Mouse (Mus musculus): ENCODE measurements around the gene Usp27x.

Usp27x gene

GRCm38 (mm10) chrX:7375716-7376480, at the start of gene Usp27x:
TSS of gene Usp27x (minus strand) at chrX:7375830.
- DNase-seq (ENCODE audit: low read depth), result peak; percentile 47

DNA sequence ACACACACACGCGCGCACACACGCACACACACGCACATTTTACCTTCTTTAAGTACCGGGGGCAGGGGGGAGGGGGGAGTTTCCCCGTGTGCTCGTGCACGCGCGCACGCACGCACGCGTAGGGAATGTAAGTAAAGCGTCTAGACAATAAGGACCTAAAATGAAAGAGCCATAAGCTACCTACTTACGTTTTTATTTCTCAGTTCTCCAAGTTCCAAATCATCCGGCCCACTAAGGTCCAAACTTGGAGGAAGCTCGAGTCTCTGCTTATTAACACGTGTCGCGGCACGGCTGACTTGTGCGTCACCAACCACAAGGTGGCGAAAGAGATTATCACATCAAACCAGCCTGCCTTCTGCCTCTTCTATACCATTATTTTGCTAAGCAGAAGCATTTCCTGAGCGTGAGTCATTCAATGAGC, 47.1 kb upstream of the Usp27x start:
- DNase-seq (ENCODE audit: low read depth), result peak; percentile 55

DNA sequence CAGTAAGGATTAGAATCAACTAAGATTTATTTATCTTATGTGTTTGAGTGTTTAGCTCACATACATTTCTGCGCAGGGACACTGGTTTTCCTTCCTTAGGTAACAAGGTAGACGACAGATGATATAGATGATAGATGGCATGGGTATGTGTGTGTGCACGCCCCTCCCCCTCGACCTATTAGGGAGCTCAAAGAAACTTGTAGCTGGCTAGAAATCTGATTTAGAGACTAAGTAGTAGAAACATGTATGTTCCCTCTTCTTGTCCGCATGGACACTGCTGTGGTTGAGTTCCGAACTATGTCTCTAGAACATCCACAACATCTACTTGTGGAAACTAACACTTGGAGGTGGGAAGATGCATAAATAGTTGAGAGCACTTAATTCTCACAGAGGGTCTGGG, 46.5 kb upstream of the Usp27x start:
- DNase-seq (ENCODE audit: low read depth), result no peak

DNA sequence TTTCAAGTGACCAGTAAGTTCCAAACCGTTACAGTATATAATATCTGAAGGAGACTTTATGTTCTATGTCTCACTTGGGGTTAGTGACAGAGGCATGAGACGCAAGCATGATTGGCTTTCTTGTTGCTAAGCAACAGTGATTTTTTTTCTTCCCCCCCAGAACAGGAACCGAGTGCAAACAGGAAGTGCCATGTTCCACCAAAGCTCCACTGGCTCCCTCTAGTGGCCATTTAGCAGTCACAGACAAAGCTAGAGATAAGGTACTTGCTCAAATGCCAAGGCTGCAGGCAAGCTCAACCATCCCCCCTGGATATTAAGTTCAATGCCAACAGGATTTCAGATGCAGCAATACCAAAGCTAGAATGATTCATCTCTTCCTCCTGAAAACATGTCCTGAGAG, 45.4 kb upstream of the Usp27x start:
- peak; percentile 68 for DNase-seq (ENCODE audit: low read depth)

DNA sequence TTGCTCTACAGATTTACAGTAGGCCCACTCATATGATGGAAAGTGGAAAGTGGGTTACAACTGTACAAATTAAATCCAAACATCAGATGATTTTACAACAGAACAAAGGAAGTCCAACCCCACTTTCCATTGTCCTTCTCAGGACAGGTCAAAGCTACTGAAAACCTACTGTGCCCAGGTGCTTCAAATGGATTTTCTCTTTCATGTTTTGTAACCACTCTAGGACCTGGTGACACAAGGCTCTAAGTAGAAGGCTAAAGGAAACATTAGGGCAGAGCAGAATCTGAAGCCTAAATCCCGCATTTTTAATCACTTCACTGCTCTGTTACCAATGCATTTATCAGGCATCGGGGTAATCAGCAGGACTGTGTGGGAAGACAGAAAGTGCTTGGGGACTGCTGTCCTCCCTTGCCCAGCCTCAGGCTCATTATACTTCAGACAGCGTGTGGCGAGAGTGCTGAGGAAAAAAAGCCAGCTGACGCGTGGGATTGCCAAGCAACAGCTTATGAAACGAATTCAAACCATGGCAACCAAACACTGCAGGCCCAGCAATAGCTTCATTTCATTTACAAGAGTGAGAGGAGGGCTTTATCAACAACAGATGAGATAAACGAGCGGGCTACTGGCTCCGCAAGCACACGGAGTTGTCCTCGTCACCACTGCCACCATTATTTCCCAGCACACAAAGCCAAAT, 40.7 kb upstream of the Usp27x start:
- no peak for DNase-seq (ENCODE audit: low read depth)

DNA sequence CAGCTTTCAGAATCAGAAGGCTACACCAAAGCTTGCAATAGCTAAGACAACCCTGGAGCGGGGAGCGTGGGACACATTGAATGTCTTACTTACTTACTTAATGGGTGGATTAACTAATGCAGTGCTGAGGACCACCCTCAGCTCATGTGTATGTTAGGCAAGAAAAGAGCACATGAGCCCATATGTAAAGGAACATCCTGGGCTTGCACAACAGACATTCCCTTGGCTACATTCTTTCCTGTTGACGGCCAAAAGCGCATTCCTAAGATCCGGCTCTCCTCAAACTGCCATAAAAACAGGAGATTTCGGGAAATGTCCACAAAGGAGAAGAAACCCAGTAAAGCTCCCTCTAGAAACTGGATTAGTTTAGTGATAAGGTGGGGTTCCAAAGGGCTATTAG, 39.7 kb upstream of the Usp27x start:
- no peak for DNase-seq (ENCODE audit: low read depth)

- DNase-seq (ENCODE audit: low read depth), result no peak
These were observed 36.8 kb upstream of the Usp27x start for GRCm38 (mm10) chrX:7412239-7413033.

DNA sequence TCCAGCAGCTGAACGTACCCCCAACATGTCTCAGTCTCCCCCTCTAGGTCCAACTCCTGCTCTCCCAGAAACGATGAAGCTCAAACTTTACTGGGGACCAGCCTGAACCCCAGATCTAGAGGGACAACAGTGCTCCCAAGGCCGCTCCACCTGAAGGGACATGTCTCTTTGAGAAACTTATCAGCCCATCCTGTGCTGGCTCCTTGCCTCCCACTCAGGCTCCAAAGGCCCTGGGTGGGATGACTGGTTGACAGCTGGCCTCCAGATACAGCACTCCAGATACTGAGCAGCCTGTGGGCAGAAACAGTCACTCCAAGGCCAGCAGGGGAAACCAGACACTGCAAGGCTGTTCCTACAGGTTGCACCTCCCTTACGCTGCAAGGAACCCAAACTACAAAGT, 956 bp upstream of the Usp27x start:
- no peak for DNase-seq (ENCODE audit: low read depth)

DNA sequence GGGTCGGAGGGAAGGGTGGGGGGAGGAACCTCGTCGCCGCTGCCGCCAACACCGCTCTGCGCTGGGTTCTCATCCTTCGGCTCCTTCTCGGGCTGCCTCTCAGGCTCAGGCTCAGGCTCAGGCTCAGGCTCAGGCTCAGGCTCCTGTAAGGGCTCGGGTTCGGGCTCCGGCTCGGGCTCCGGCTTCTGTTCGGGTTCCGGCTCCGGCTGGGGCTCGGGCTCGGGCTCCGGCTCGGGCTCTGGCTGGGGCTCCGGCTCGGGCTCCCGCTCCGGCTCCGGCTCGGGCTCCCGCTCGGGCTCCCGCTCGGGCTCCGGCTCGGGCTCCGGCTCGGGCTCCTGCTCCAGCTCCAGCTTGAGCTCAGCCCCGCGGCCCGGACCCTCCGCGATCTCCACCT, 311 bp downstream of the Usp27x start:
- no peak for DNase-seq (ENCODE audit: low read depth)

DNA sequence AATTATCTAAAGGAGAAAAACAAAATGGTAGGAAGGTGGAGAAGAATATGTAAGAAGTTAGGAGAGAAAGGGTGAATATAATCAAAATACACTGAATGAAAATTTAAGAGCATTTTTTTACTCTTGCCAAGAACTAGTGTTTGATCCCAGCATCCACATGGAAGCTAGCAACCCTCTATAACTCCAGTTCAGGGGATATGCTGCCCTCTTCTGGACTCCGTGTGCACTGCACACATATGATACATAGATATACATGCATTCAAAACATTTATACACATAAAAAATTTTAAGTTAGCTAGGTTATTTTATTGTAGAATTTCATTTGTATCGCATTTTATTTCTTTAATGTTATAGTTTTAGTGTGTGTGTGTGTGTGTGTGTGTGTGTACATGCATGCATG, 50.2 kb downstream of the Usp27x start:
- DNase-seq (ENCODE audit: low read depth), result no peak

- peak; percentile 32 for DNase-seq (ENCODE audit: low read depth)
These were observed 53.3 kb downstream of the Usp27x start for GRCm38 (mm10) chrX:7322288-7322687.
